Mouse (Mus musculus) heart, embryonic 15.5 days (tissue): Measurements from ENCODE around the gene Pdcd10. TPM values are rescaled to one million over a fixed set of nuclear protein-coding genes. Genes with fewer than 3 reads are reported as not detected.

Experiments used
- ATAC-seq: fragments of 200-750 bp; cut with Nextera tagmentation; replicated peaks from 2 replicates; pipeline ENCODE4 v1.8.0; 2017; ENCODE audit warnings: low read depth, moderate TSS enrichment; ENCODE audit not compliant: insufficient number of reproducible peaks, insufficient read depth, low FRiP score
- H3K27ac ChIP-seq: fragments of 300-500 bp; sonication (generic); 2 replicates; pipeline ENCODE4 v1.5.1; 2015; ENCODE audit warnings: mild to moderate bottlenecking, inconsistent platforms
- H3K27me3 ChIP-seq: fragments of 300-500 bp; sonication (generic); 2 replicates; pipeline ENCODE4 v1.6.1; 2015; ENCODE audit warnings: inconsistent platforms
- H3K36me3 ChIP-seq: fragments of 300-500 bp; sonication (generic); 2 replicates; pipeline ENCODE4 v1.6.1; 2015; ENCODE audit warnings: mild to moderate bottlenecking, inconsistent platforms
- H3K4me1 ChIP-seq: fragments of 300-500 bp; sonication (generic); replicated peaks from 2 replicates; pipeline ENCODE4 v1.6.1; 2015; ENCODE audit warnings: inconsistent platforms
- H3K4me2 ChIP-seq: fragments of 300-500 bp; sonication (generic); 2 replicates; pipeline ENCODE4 v1.6.1; 2015; ENCODE audit warnings: inconsistent platforms, mild to moderate bottlenecking, moderate library complexity
- H3K4me3 ChIP-seq: fragments of 300-500 bp; sonication (generic); 2 replicates; pipeline ENCODE4 v1.5.1; 2015; ENCODE audit warnings: mild to moderate bottlenecking, inconsistent platforms
- H3K9ac ChIP-seq: fragments of 300-500 bp; sonication (generic); 2 replicates; pipeline ENCODE4 v1.6.1; 2015; ENCODE audit warnings: mild to moderate bottlenecking, inconsistent platforms
- H3K9me3 ChIP-seq: fragments of 300-500 bp; sonication (generic); replicated peaks from 2 replicates; pipeline ENCODE4 v1.6.1; 2016; ENCODE audit warnings: inconsistent platforms
- WGBS: fragments of 180-500 bp; shearing (Covaris S2); methylation state at CpG from one replicate; pipeline ENCODE4 v1.1.7; 2015; ENCODE audit warnings: mixed read lengths; 5-methylcytosine and 5-hydroxymethylcytosine counted together
- polyA plus RNA-seq: library from polyadenylated mRNA; unstranded; fragments of >200 nt; fragmentation: Nextera tagmentation; extraction: Ambion mirVana; gene quantifications from 2 replicates; pipeline ENCODE4 v1.2.1, GENCODE M21; 2015

The Pdcd10 gene
- polyA plus RNA-seq: 47.4 and 50.1 TPM in 2 replicates

DNA sequence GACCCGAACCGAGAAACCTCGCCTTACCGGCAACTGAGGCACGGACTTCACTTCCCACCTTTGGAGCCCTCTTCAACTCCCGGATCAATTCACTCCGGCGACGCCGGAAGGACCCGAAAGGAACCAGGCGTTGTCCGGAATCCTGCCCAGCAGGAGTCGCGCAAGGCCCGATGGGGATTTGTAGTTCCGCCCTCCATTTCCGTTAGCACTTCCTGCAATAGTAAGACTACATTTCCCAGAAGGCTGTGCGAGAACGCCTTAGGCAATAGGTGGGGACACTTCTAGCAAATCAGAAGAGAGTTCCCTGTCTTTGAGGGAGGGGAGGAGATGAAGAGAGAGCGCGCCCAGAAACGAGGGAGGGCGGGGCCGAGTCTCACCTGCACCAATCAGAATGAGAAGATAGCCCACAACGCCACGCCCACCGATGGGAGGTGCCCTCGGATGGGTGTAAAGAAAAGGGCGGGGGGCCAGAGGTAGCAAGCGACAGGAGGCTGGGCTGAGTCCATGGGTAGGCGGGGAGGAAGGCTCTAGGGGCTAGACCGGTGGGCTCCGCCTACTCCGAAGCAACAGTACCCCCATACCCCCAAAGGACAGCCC, at the start of gene Pdcd10:
Gene Pdcd10 (minus strand): TSS at position 162 of the 597 bp plus-strand sequence.
- Histone ChIP-seq H3K9me3 (no peaks in the 10 kb centered on the region), H3K36me3 (no peaks in the 10 kb centered on the region), H3K27me3 (no peaks in the 10 kb centered on the region), H3K4me1 (peaks cover 10% of the 10 kb centered on the region), H3K4me2 (peak within 1 kb of the TSS; percentile 70), H3K9ac (peak within 1 kb of the TSS; percentile 92), H3K4me3 (peak within 1 kb of the TSS; percentile 87), H3K27ac (peak within 1 kb of the TSS; percentile 82)
- WGBS: under 1% methylated on average over 35 of the region's 35 CpGs
- peak; percentile 97 for ATAC-seq

DNA sequence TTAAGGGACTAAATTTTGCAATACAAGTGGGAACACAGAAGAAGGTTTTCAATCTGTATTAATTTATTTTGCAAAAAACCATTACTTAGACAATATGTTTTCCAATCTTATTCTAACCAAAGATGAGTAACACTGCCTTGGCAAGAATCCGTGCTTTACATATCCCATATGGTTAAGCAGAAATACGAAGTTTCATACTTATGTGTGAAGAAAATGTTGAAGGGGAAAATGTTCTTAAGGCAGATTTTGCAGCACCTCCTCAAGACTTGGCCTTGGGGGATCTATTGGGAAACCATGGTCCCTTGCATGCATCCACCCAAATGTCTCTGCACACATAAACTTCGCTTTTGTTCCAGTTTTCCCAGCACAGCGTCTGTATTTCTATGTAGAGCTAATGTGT, 28.2 kb upstream of the Pdcd10 start:
- no peak for ATAC-seq
- Histone ChIP-seq H3K27me3 (no peaks in the 10 kb centered on the region), H3K4me2 (no peak overlapping the region), H3K4me1 (no peaks in the 10 kb centered on the region), H3K9ac (no peak overlapping the region), H3K9me3 (no peaks in the 10 kb centered on the region), H3K27ac (no peak overlapping the region), H3K36me3 (no peaks in the 10 kb centered on the region), H3K4me3 (no peak overlapping the region)
- WGBS: 73% methylated on average over 4 of the region's 4 CpGs

DNA sequence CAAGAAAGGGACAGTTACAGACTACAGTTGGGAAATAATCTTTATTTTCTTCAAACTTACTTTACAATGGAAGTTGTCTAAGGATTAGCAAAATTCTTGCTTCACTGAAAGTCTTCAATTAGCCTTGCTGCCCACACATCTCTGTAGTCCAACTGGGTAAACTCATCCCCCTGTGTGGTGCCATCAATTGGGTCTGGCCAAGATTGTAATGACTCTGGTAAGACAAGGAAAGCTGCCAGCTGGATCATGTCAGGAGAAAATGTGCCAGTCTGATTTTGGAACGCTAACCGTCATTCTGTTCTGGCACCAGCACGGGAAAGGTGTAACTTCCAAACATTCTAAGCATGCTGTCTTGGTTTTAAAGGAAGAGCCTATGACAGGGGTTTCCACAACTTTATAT, 26.6 kb upstream of the Pdcd10 start:
- Histone ChIP-seq H3K4me3 (no peak overlapping the region), H3K9ac (no peak overlapping the region)

DNA sequence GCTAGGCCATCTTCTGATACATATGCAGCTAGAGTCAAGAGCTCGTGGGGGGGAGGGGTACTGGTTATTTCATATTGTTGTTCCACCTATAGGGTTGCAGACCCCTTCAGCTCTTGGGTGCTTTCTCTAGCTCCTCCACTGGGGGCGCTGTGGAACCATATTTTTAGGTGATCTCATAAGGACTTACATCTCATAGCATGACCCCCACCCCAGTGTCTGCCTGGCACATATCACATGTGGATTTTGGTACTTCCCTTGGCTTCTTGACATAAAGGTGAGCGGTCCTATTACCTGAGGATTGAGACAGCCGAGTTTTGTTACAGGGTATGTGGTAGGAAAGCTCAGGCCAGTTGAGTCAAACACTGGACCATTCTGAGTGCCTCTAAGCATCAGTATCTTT, 22.7 kb upstream of the Pdcd10 start:
- ATAC-seq: no peak

More for the DNA sequence above, 26.6 kb upstream of the Pdcd10 start:
- Histone ChIP-seq H3K27me3 (no peaks in the 10 kb centered on the region), H3K27ac (no peak overlapping the region), H3K4me1 (no peaks in the 10 kb centered on the region), H3K36me3 (no peaks in the 10 kb centered on the region), H3K9me3 (no peaks in the 10 kb centered on the region), H3K4me2 (no peak overlapping the region)
- no peak for ATAC-seq
- 78% methylated on average over 3 of the region's 3 CpGs for WGBS

DNA sequence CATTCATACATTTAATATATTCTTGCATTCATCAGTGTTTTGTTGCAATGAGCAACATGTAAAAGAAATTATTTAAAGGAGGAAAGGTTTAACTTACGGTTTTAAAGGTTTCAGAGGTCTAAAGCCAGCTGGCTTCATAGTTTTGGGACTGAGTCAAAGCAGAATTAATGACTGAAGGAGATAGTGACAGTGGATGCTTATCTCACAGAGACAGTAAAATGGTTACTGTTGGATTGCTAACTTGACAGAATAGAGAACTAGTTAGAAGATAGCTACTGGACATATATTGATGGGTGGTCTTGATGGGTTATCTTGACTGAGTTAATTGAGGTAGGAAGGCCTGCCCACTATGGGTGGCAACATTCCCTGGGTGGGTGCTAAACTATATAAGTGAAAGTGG, 18.9 kb upstream of the Pdcd10 start:
- no peak overlapping the region for H3K9ac ChIP-seq
- no peak for ATAC-seq
- no peak overlapping the region for H3K27ac ChIP-seq
- no peak overlapping the region for H3K4me2 ChIP-seq
- H3K9me3 ChIP-seq: no peaks in the 10 kb centered on the region
- H3K4me3 ChIP-seq: no peak overlapping the region
- H3K27me3 ChIP-seq: no peaks in the 10 kb centered on the region
- H3K36me3 ChIP-seq: no peaks in the 10 kb centered on the region
- 77% methylated on average over 1 of the region's 1 CpGs for WGBS
- H3K4me1 ChIP-seq: no peaks in the 10 kb centered on the region

More for the DNA sequence above, 22.7 kb upstream of the Pdcd10 start:
- WGBS: 45% methylated on average over 4 of the region's 4 CpGs
- no peaks in the 10 kb centered on the region for H3K4me1 ChIP-seq
- H3K4me2 ChIP-seq: no peak overlapping the region
- H3K27me3 ChIP-seq: no peaks in the 10 kb centered on the region
- no peaks in the 10 kb centered on the region for H3K9me3 ChIP-seq
- no peaks in the 10 kb centered on the region for H3K36me3 ChIP-seq
- H3K4me3 ChIP-seq: no peak overlapping the region
- no peak overlapping the region for H3K9ac ChIP-seq
- H3K27ac ChIP-seq: no peak overlapping the region

DNA sequence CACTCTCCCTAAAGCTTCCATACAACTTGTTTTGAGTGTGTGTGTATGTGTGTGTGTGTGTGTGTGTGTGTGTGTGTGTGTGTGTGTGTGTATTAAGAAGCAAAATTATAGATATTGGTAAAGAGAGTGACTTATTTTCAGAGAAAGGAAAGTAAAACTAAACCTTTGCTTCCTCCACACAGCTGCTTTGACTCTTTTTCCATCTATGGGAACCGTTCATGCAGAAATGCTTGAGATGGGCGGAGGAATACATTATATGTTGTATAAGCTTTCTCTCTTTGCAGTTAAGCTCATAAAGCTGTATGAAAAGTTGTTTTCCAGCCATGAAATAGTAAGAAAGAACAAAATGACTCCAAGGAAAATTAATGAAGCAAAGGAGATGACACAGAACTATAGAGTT, 17.4 kb upstream of the Pdcd10 start:
- no peak overlapping the region for H3K4me2 ChIP-seq
- no peak for ATAC-seq
- H3K36me3 ChIP-seq: no peaks in the 10 kb centered on the region
- no peak overlapping the region for H3K4me3 ChIP-seq
- H3K9me3 ChIP-seq: no peaks in the 10 kb centered on the region
- no peak overlapping the region for H3K9ac ChIP-seq
- H3K27me3 ChIP-seq: no peaks in the 10 kb centered on the region
- WGBS: 66% methylated on average over 2 of the region's 2 CpGs
- no peaks in the 10 kb centered on the region for H3K4me1 ChIP-seq
- H3K27ac ChIP-seq: no peak overlapping the region

DNA sequence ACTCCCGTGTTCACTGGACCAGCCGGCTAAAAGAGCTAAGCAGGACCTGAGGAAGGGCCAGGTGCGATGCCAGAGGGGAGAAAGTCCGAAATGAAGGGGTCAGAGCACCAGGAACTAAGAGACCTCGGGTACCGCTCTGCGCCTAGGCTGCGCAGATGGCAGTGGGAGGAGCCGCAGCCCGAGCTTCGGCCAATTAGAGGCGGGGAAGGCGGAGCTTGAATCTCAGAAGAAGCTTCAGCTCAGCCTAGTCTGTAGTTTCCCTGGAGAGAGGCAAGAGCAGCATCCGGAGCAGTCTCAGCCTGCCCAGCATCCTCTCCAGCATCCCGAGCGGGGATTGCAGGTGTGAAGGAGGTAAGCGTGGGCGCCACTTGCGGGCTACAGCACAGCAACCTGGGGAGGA, 636 bp upstream of the Pdcd10 start, which contains the start of gene Serpini1:
Gene Serpini1 (plus strand): TSS at position 256 of the 400 bp plus-strand sequence.
- peak; percentile 89 for ATAC-seq
- no peaks in the 10 kb centered on the region for H3K9me3 ChIP-seq

DNA sequence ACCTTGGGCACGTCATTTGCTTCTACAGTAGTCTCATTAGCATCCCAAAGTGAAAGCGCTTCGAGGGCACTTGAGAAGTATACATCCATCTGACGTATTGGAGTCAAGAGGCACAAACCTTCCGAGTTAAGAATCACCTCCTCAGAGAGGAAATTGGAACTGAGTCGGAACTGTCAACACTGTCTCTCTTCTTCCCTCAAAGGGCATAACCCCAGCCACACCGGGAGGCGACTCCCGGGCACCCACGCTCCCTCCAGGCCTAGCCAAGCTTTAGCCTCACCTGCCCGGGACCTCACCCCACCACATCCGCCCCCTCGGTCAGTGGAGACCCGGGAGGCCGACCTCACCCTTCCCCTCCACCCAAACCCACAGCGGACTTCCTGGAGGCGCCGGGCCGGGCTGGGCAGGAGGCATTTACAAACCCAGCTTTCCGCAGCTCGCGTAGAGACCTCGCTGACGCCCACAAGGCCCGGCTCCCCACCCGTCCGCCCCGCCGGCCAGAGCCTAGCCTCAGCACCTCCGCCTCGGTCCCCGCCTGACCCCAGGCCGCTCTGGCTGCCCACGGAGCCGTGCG, 448 bp downstream of the Pdcd10 start:
- Histone ChIP-seq H3K4me1 (peaks cover 10% of the 10 kb centered on the region), H3K9me3 (no peaks in the 10 kb centered on the region), H3K36me3 (no peaks in the 10 kb centered on the region), H3K4me3 (peak overlapping the region; percentile 87), H3K27me3 (no peaks in the 10 kb centered on the region), H3K9ac (peak overlapping the region; percentile 92), H3K4me2 (peak overlapping the region; percentile 60), H3K27ac (peak overlapping the region; percentile 82)
- WGBS: under 1% methylated on average over 36 of the region's 36 CpGs
- peak; percentile 30 for ATAC-seq

More for the DNA sequence above, 636 bp upstream of the Pdcd10 start, which contains the start of gene Serpini1:
- H3K36me3 ChIP-seq: no peaks in the 10 kb centered on the region
- H3K4me3 ChIP-seq: peak within 1 kb of the TSS; percentile 87
- H3K9ac ChIP-seq: peak within 1 kb of the TSS; percentile 92
- under 1% methylated on average over 19 of the region's 19 CpGs for WGBS
- H3K27me3 ChIP-seq: no peaks in the 10 kb centered on the region
- peak within 1 kb of the TSS; percentile 82 for H3K27ac ChIP-seq
- H3K4me1 ChIP-seq: peaks cover 10% of the 10 kb centered on the region
- H3K4me2 ChIP-seq: peak within 1 kb of the TSS; percentile 70

DNA sequence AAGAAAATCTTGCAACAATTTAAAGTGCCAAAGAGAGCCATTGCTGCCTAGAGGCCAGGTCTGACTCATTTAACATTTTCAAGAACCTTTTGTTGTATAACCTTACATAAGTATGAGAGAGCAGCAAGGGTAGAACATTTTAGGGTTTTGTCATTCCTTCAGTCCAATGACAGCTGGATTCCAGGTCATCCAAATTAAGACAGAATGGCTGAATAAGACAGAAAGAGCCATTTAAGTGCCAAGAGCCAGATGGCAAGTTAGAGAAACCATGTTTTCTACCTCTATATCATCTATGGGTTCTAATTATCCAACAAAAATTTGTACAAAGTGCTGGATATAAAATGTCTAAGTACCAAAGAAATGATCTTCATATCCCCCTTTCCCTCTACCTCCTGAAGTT, 5.4 kb downstream of the Pdcd10 start:
- Histone ChIP-seq H3K4me2 (no peak overlapping the region), H3K27ac (no peak overlapping the region), H3K4me3 (no peak overlapping the region), H3K4me1 (peaks cover 13% of the 10 kb centered on the region), H3K9ac (no peak overlapping the region), H3K36me3 (no peaks in the 10 kb centered on the region), H3K9me3 (no peaks in the 10 kb centered on the region), H3K27me3 (no peaks in the 10 kb centered on the region)
- no peak for ATAC-seq

DNA sequence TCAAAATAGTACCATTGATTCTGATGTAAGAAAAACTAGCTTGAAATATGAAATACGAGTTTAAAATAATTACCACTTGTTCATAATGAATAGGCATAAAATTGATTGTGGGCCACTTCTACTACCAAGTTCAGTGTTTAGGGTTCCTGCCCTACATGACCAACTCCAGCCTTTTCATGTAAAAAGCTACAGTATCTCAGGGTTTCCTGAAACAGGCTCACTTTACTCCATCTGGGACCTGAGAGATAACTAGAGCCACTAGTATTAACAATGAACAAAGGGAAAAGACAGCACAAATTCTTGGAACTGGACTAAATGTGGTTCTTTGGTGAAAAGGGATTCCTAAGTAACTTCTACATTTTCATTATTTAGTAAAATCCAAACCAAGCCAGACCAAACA, 12.4 kb downstream of the Pdcd10 start:
- Histone ChIP-seq H3K4me2 (no peak overlapping the region), H3K27me3 (no peaks in the 10 kb centered on the region), H3K36me3 (peaks cover 3% of the 10 kb centered on the region), H3K9ac (no peak overlapping the region), H3K4me3 (no peak overlapping the region), H3K4me1 (peaks cover 14% of the 10 kb centered on the region), H3K9me3 (no peaks in the 10 kb centered on the region), H3K27ac (no peak overlapping the region)
- no peak for ATAC-seq
- WGBS: 79% methylated on average over 1 of the region's 1 CpGs

DNA sequence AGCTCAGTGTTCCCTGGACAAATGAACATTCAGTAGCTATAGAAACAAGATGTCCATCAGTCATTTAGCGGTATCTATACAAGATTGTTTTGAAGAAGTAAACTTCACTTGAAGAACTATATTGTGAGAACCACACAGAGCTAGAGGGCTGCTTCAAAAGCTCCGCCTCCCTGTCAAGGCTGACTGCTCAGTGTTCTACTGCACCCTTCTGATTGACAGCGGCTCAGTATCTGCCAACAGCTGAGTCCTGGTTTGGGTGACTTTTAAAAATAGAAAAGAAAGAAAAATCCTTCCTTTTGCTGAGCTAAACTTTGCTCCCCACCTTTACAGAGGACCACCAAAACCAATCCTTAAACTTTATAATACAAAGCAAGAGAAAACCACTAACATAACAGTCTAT, 13.8 kb downstream of the Pdcd10 start:
- no peak overlapping the region for H3K4me3 ChIP-seq
- ATAC-seq: peak; percentile 64; the same call in 1 of the 2 replicates
- no peaks in the 10 kb centered on the region for H3K9me3 ChIP-seq
- H3K4me2 ChIP-seq: no peak overlapping the region
- peaks cover 9% of the 10 kb centered on the region; the same call in 1 of the 2 replicates for H3K4me1 ChIP-seq
- 47% methylated on average over 3 of the region's 3 CpGs for WGBS
- H3K36me3 ChIP-seq: peaks cover 10% of the 10 kb centered on the region
- no peak overlapping the region for H3K9ac ChIP-seq
- 0 out of 2 replicates have a peak overlapping the region, but pooled peaks have one; percentile 12 for H3K27ac ChIP-seq
- H3K27me3 ChIP-seq: no peaks in the 10 kb centered on the region

DNA sequence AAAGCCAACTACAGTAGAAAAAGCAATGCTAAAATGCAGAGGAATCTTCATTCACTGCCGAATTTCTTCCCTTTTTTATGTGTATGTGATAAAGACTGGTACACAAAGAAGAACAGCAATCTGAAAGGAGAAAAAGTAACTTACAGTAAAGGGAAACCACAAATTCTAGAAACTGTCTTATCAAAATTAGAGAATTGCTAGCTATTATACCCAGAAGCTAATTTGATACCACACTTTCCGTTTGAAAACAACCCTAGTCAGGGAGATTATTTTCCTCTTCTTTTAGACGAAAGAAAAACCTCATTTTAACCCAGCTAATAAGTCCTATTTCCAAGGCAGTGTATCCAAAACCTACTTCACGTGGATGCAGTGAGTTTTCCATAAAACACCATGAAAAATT, 15.4 kb downstream of the Pdcd10 start:
- no peak overlapping the region for H3K9ac ChIP-seq
- whole genome bisulfite sequencing: 79% methylated on average over 4 of the region's 4 CpGs
- 0 out of 2 replicates have a peak, but pooled peaks cover 5% of the 10 kb centered on the region for H3K4me1 ChIP-seq
- no peak overlapping the region for H3K4me2 ChIP-seq
- H3K4me3 ChIP-seq: no peak overlapping the region
- ATAC-seq: no peak
- H3K9me3 ChIP-seq: no peaks in the 10 kb centered on the region
- peaks cover 10% of the 10 kb centered on the region for H3K36me3 ChIP-seq
- H3K27me3 ChIP-seq: no peaks in the 10 kb centered on the region
- H3K27ac ChIP-seq: no peak overlapping the region
